Mouse (Mus musculus) neutrophil, adult 5-6 weeks (primary cell): Measurements from ENCODE around the gene Rtl8b. TPM values are rescaled to one million over a fixed set of nuclear protein-coding genes. Genes with fewer than 3 reads are reported as not detected.

Experiments
- total RNA-seq: library from RNA; stranded (forward); fragments of 200-1000 nt; gene quantifications from 2 replicates; pipeline ENCODE4 v1.2.3, GENCODE M21; 2017

Rtl8b gene
- total RNA-seq, 1 experiment from 2014 or later, result 3.4 TPM

Other genes starting within 250 kb of the Rtl8b start
- not detected in 2 replicates for gene Etd, start 235.5 kb downstream of the Rtl8b start, total RNA-seq
- gene Rtl8c, start 62.4 kb downstream of the Rtl8b start, total RNA-seq, result 1.5 and 4.2 TPM in 2 replicates
- gene Gm14597, start 61.4 kb downstream of the Rtl8b start, total RNA-seq, result not detected in 2 replicates
- 1.5 TPM in 1 of 2 replicates, not detected in the other for gene Rtl8a, start 26.7 kb downstream of the Rtl8b start, total RNA-seq
- gene 4930502E18Rik, start 54.4 kb upstream of the Rtl8b start, total RNA-seq, result not detected in 2 replicates
- gene 1700013H16Rik, start 87.4 kb upstream of the Rtl8b start, total RNA-seq, result not detected in 2 replicates
- gene Zfp36l3, start 106.0 kb upstream of the Rtl8b start, total RNA-seq, result 0.12 TPM in 1 of 2 replicates, not detected in the other
- 0.74 TPM in 1 of 2 replicates, not detected in the other for gene Xlr, start 127.3 kb upstream of the Rtl8b start, total RNA-seq